Mouse (Mus musculus): ENCODE measurements around the gene Cldn10.

Gene Cldn10

DNA sequence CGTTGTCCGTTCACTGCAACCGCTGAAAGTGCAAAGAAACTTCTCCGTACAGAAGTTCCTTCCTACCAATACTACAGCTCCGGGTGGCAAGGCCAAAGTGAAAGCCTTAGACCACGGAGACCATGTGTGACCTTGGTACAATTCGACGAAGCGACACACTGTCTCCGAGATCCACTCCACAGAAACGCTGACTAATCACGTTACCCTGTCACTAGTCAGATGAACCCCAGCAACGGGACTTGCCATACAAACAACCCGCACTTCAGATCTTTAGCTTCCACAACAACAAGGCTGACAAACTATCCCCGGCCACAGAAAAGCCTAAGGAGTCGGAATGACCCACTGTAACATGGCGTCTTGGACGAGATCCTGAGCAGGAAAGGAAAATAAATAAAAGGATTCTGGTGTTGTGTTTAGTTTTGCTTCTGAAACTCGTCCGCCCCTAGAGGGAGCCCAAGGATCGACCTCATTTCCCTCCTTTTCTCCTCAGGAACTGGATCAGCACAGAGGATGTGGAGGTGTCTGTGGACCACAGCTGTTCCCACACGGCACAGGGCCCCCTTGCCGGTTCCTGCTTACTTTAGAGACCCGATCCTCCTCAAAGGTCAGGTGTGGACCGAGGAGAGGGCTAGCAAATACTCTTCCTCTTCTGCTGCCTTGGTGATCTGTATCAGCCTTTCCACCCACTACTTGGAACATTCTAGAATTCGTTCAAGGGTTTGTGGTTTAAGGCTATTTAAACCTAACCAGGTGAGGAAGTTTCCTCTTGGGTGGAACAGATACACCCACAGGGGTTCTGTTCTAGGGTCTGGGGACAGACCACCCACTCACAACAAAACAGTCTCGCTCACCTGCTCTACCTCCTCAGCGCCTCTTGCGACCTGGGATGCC lies 122.9 kb downstream of the Cldn10 start:
- no peak for DNase-seq (ENCODE audit: extremely low read depth, low read depth)

DNA sequence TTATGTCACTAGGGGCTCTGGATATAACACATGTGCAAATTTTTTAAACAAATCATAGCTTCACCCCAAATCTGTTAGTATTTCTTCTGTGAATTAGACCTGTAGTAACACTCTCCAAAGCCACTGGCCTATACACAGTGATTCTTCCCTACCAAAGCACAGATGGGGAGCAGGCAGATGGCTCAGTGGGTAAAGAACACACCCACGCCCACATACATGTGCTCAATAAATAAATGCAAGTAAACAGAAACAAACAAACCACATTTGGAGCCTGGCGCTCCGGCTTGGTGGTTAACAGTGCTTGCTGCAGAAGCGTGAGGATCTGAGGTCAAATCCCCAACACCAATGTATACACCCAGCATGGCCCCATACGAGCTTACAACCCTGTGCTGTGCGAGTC lies 123.8 kb downstream of the Cldn10 start:
- no peak for DNase-seq (ENCODE audit: extremely low read depth, low read depth)

GRCm38 (mm10) chr14:118913651-118914050 lies 125.9 kb downstream of the Cldn10 start:
- DNase-seq (ENCODE audit: extremely low read depth, low read depth) = no peak

- no peak for DNase-seq (ENCODE audit: extremely low read depth, low read depth)
Measured at GRCm38 (mm10) chr14:118919025-118919424, 131.3 kb downstream of the Cldn10 start.

DNA sequence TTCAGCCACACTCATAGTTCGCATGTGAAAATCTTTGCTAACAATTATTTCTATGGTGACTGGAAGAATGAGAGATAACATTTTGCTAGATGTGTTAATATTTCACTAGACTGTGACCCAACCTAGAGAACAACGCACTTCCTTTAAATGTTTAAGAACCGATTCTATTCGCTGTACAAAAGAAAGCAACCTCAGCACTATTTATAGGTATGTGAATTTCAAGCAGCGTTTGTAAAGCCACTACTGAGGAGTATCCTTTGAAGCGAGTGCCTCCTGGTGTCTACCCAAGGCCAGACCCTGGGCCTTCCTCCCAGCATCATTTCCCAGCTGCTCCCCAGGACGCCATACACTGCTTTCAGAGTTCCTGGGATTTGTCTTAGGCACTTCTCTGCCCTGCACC lies 132.9 kb downstream of the Cldn10 start:
- no peak for DNase-seq (ENCODE audit: extremely low read depth, low read depth)

DNA sequence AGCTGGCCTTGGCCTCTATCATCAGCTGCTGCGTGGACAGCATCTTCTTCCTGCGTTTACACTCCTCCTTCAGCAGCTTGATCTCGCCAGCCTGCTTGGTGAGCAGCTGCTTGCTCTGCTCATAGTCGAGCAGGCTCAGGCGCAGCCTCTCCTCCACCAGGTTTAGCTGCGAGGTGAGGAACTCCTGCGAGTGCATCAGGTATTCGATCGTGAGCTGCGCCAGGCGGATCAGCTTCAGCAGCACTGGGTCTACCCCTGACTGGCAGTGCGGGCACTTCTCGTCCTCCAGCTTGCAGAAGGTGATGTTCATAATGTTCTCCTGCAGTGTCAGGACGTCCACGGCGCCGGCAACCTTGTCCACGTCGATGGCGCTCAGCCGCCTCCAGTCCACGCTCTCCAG lies 134.5 kb downstream of the Cldn10 start:
- no peak for DNase-seq (ENCODE audit: extremely low read depth, low read depth)

GRCm38 (mm10) chr14:118922667-118923184 lies 135.0 kb downstream of the Cldn10 start:
- no peak for DNase-seq (ENCODE audit: extremely low read depth, low read depth)

All from MEL-GATA-1-ER (cell line).